Mouse (Mus musculus): Measurements from ENCODE around the gene Pcnt.

GRCm38 (mm10) chr10:76317623-76318022 is 125.0 kb downstream of the Pcnt start:
- TF ChIP-seq CTCF (IDR thresholded peaks at IDR 0.05) (no peak), POLR2A (IDR thresholded peaks at IDR 0.05; ENCODE audit: insufficient read depth, low read depth, low read length) (no peak), EP300 (IDR thresholded peaks at IDR 0.05; ENCODE audit: insufficient read depth, low read depth, low read length) (no peak)

Measured in heart, adult 2 months (tissue).